Mouse (Mus musculus): ENCODE measurements around the gene Il17rd.
A peak's percentile ranks its signal among the peaks of the same experiment; 100 is the strongest.

The Il17rd gene

GRCm38 (mm10) chr14:27147726-27148125 is 109.0 kb downstream of the Il17rd start:
- no peak for DNase-seq (ENCODE audit: low spot score)

- DNase-seq (ENCODE audit: low spot score): no peak
Observed at GRCm38 (mm10) chr14:27149401-27149800, 110.7 kb downstream of the Il17rd start.

GRCm38 (mm10) chr14:27150011-27150640 is 111.4 kb downstream of the Il17rd start:
- DNase-seq (ENCODE audit: low spot score): no peak

GRCm38 (mm10) chr14:27151432-27151831 is 112.7 kb downstream of the Il17rd start:
- peak; percentile 36 for DNase-seq (ENCODE audit: low spot score)

GRCm38 (mm10) chr14:27155088-27155487 is 116.3 kb downstream of the Il17rd start:
- DNase-seq (ENCODE audit: low spot score): no peak

- DNase-seq (ENCODE audit: low spot score): no peak
Observed at GRCm38 (mm10) chr14:27156032-27156431, 117.3 kb downstream of the Il17rd start.

Data from embryo, embryonic 10.5 days (tissue).